Mouse (Mus musculus): ENCODE data around the gene Scd3.

DNA sequence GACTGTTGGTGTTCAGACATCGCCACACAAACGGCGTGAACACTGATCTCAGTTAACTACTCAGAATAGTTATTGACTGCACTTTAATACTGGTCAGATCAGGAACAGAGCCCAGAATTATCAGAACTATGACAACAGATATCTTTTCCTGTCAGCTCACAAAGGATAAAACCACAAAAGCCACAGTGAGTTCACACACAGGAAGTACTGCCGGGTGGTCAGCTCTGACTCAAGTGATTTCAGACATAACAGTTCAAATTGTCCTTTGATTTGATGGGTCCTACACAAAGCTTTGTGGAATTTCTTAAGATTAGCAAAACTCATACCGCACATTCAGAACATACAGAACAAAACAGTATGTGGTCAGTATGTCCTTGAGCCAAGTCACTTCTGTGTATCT is 22.7 kb downstream of the Scd3 start:
- TF ChIP-seq POLR2A (IDR thresholded peaks at IDR 0.05; ENCODE audit: insufficient read length, low read depth): no peak
- TF ChIP-seq TCF12 (IDR thresholded peaks at IDR 0.05; ENCODE audit: insufficient read depth, poor library complexity, severe bottlenecking): no peak
- no peak for TF ChIP-seq USF1 (IDR thresholded peaks at IDR 0.05; ENCODE audit: low read depth)
- TF ChIP-seq TCF3 (IDR thresholded peaks at IDR 0.05; ENCODE audit: insufficient read length, low read depth): no peak
- TF ChIP-seq MYOD1 (IDR thresholded peaks at IDR 0.05; ENCODE audit: control insufficient read depth in 1 of 3, insufficient read length in 2 of 3, low read depth in 2 of 3): no peak
- no peak for TF ChIP-seq E2F4 (IDR thresholded peaks at IDR 0.05; ENCODE audit: insufficient read depth)
- TF ChIP-seq MAX (IDR thresholded peaks at IDR 0.05; ENCODE audit: low read depth): no peak
- no peak for TF ChIP-seq MYOG (IDR thresholded peaks at IDR 0.05; ENCODE audit: control insufficient read depth in 1 of 3, insufficient read depth in 1 of 3, insufficient read length in 2 of 3, low read depth in 2 of 3)
- TF ChIP-seq POLR2AphosphoS2 (IDR thresholded peaks at IDR 0.05; ENCODE audit: insufficient read length, low read depth): no peak
- no peak for TF ChIP-seq CEBPB (IDR thresholded peaks at IDR 0.05; ENCODE audit: insufficient read depth, poor library complexity, severe bottlenecking)
